Mouse (Mus musculus) forebrain, embryonic 13.5 days (tissue): ENCODE measurements around the gene Zfp651. TPM values are rescaled to one million over a fixed set of nuclear protein-coding genes. Genes with fewer than 3 reads are reported as not detected.

Experiments used
- ATAC-seq: fragments of 200-750 bp; cut with Nextera tagmentation; 2 replicates; pipeline ENCODE4 v1.8.0; 2017
- H3K27ac ChIP-seq: fragments of 300-500 bp; sonication (generic); 2 replicates; pipeline ENCODE4 v1.5.1; 2015; ENCODE audit warnings: inconsistent platforms, mild to moderate bottlenecking, moderate library complexity
- H3K27me3 ChIP-seq: fragments of 300-500 bp; sonication (generic); 2 replicates; pipeline ENCODE4 v1.6.1; 2015; ENCODE audit warnings: mild to moderate bottlenecking, inconsistent platforms
- H3K36me3 ChIP-seq: fragments of 300-500 bp; sonication (generic); 2 replicates; pipeline ENCODE4 v1.6.1; 2015; ENCODE audit warnings: mild to moderate bottlenecking, inconsistent platforms; ENCODE audit not compliant: poor library complexity, severe bottlenecking
- H3K4me1 ChIP-seq: fragments of 300-500 bp; sonication (generic); 2 replicates; pipeline ENCODE4 v1.6.1; 2015; ENCODE audit warnings: inconsistent platforms
- H3K4me2 ChIP-seq: fragments of 300-500 bp; sonication (generic); 2 replicates; pipeline ENCODE4 v1.6.1; 2015; ENCODE audit warnings: inconsistent platforms, mild to moderate bottlenecking, moderate library complexity
- H3K4me3 ChIP-seq: fragments of 300-500 bp; sonication (generic); 2 replicates; pipeline ENCODE4 v1.5.1; 2015; ENCODE audit warnings: mild to moderate bottlenecking, inconsistent platforms
- H3K9ac ChIP-seq: fragments of 300-500 bp; sonication (generic); 2 replicates; pipeline ENCODE4 v1.6.1; 2015; ENCODE audit warnings: mild to moderate bottlenecking, inconsistent platforms
- H3K9me3 ChIP-seq: fragments of 300-500 bp; sonication (generic); replicated peaks from 2 replicates; pipeline ENCODE4 v1.6.1; 2016; ENCODE audit warnings: inconsistent platforms
- WGBS: fragments of 180-500 bp; shearing (Covaris S2); methylation state at CpG from one replicate; pipeline ENCODE4 v1.1.7; 2015; 5-methylcytosine and 5-hydroxymethylcytosine counted together
- polyA plus RNA-seq: library from polyadenylated mRNA; unstranded; fragments of >200 nt; fragmentation: Nextera tagmentation; extraction: Ambion mirVana; gene quantifications from 2 replicates; pipeline ENCODE4 v1.2.1, GENCODE M21; 2015

The Zfp651 gene
- polyA plus RNA-seq, result 8.1 and 8.4 TPM in 2 replicates

DNA sequence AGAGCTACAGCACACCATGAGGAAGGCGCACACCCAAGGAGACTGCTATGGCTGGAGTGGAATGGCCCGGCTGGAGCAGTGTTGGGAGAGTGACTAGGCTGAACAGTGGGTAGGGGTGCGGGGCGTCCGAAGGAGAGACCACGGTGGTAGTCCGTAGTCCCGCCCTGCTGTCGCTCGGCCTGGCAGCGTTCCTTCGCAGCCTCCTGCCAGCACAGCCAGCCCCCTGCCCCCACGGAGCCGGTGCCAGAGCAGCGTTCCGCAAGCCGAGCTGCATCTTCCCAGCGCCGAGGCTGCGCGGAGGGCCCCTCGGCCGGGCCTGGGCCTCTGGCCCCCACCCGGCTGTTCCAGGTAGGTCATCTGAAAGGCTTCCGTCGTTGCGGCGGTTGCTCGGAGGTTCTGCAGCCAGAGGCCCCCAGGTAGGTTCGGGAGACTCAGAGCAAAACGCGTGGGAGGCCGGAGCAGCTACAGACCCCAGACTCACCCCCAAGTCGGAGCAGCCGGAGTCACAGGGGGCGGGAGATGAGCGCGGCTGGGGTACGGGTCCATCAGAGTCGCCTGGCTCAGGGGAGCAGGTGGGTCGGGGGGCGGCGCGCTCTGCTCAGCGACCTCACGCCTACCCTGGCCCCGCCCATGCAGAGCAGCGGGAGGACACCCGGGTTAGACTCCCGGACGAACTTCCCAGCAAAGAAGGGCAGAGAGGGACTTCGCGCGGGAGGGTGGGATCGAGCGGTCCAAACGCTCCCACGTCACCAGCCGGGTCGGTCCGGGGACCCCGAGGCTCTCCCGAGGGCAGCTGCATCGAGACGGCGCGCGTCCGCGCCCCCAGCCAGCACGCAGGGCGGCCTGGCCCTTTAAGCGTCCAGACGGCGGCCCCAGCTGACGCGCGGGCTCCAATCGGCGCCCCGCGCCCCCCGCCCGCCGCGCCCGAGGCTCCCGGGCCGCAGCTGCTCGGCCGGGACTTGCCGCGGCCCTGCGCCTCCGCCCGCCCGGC is at the start of gene Zfp651:
Gene Zfp651 (plus strand): TSS at position 240 of the 991 bp plus-strand sequence.
- H3K4me2 ChIP-seq, result peak within 1 kb of the TSS; percentile 96
- H3K27ac ChIP-seq, result peak within 1 kb of the TSS; percentile 89
- under 1% methylated on average over 92 of the region's 97 CpGs for WGBS
- no peaks in the 10 kb centered on the region for H3K27me3 ChIP-seq
- H3K9me3 ChIP-seq, result no peaks in the 10 kb centered on the region
- peak within 1 kb of the TSS; percentile 93 for H3K9ac ChIP-seq
- peak; percentile 82 for ATAC-seq
- H3K4me3 ChIP-seq, result peak within 1 kb of the TSS; percentile 88
- peaks cover 34% of the 10 kb centered on the region for H3K4me1 ChIP-seq
- peaks cover 45% of the 10 kb centered on the region for H3K36me3 ChIP-seq

DNA sequence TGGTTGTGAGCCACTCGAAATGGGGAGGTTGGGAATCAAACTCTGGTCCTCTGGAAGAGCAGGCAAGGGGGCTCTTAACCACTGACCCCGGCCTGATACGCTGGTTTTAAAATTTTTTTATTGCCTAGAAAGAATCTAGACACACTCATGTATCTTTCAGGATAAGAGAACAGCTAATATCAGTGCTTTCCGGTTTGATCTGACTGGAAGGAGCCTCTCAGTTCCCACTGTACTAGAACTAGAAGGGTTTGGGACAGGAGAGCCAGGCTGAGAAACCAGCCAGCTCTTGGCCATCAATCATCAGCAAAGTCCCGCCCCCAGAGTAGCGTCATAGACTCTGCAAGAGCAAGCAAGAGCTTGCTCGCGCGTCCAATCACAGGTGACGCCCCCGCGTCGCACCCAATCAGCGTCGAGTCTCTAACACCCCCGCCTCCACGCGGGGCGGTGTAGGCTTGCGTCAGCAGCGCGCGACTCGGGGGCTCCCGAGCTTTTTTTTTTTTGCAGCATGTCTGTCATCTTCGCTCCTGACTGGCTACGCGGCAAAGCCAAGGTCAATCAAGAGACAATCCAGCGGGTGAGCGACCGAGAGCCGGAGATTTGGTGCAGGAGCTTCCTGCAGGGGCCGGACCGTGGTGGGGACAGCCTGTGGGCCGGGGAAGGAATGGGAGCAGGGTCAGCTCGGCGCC is 49.1 kb upstream of the Zfp651 start, which contains the start of gene Ss18l2:
Gene Ss18l2 (plus strand): TSS at position 432 of the 686 bp plus-strand sequence.
- 4% methylated on average over 37 of the region's 37 CpGs for WGBS

DNA sequence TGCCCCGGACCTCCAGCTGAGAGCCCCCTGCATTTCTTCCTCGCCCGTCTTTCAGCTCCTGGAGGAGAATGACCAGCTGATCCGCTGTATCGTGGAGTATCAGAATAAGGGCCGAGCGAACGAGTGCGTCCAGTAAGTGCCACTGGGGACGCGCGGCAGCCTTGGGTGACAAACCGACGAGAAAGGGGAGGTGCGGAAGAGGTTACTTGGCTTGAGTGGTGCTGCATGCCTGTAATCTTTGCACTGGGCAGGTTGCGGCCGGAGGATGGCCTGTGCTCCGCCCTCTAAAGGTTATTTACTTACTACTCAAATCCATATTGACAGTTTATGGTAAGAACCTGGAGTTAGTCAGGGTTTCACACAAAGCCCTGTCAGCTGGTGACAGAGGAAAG is 48.5 kb upstream of the Zfp651 start:
- peak overlapping the region; percentile 91 for H3K9ac ChIP-seq
- peak overlapping the region; percentile 89 for H3K4me2 ChIP-seq
- no peaks in the 10 kb centered on the region for H3K27me3 ChIP-seq
- ATAC-seq, result peak; percentile 26
- no peaks in the 10 kb centered on the region for H3K9me3 ChIP-seq
- peaks cover 16% of the 10 kb centered on the region for H3K4me1 ChIP-seq
- WGBS, result under 1% methylated on average over 18 of the region's 18 CpGs
- peaks cover 16% of the 10 kb centered on the region for H3K36me3 ChIP-seq
- peak overlapping the region; percentile 88 for H3K27ac ChIP-seq
- H3K4me3 ChIP-seq, result peak overlapping the region; percentile 92

More for the DNA sequence above, 49.1 kb upstream of the Zfp651 start, which contains the start of gene Ss18l2:
- Histone ChIP-seq H3K4me1 (peaks cover 21% of the 10 kb centered on the region), H3K9me3 (no peaks in the 10 kb centered on the region), H3K4me3 (peak within 1 kb of the TSS; percentile 92), H3K27ac (peak within 1 kb of the TSS; percentile 88), H3K4me2 (peak within 1 kb of the TSS; percentile 89), H3K27me3 (no peaks in the 10 kb centered on the region), H3K36me3 (peaks cover 16% of the 10 kb centered on the region), H3K9ac (peak within 1 kb of the TSS; percentile 91)
- peak; percentile 98 for ATAC-seq

DNA sequence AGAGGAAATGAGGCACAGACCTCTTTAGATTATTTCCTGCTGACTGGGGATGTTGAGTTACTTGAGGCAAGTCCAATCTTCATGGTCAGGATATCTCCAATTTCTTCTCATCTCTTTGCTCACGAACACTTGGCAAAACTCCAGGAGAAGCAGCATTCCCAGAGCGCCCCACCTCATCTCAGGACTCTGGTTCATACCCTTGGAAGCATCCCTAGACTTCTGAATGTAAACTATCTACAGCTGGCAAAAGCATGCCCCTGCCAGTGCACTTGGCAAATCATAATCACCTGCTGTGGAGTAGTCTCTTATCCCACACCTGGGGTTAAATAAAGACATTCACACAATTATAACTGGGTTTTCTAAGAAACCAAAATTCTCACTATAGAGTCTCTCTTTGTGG is 42.1 kb upstream of the Zfp651 start:
- H3K9me3 ChIP-seq, result no peaks in the 10 kb centered on the region
- no peak overlapping the region for H3K9ac ChIP-seq
- no peaks in the 10 kb centered on the region for H3K27me3 ChIP-seq
- H3K4me3 ChIP-seq, result no peak overlapping the region
- ATAC-seq, result no peak
- H3K36me3 ChIP-seq, result peaks cover 16% of the 10 kb centered on the region
- no peak overlapping the region for H3K27ac ChIP-seq
- WGBS, result 88% methylated on average over 2 of the region's 2 CpGs
- H3K4me1 ChIP-seq, result peaks cover 17% of the 10 kb centered on the region
- H3K4me2 ChIP-seq, result no peak overlapping the region

DNA sequence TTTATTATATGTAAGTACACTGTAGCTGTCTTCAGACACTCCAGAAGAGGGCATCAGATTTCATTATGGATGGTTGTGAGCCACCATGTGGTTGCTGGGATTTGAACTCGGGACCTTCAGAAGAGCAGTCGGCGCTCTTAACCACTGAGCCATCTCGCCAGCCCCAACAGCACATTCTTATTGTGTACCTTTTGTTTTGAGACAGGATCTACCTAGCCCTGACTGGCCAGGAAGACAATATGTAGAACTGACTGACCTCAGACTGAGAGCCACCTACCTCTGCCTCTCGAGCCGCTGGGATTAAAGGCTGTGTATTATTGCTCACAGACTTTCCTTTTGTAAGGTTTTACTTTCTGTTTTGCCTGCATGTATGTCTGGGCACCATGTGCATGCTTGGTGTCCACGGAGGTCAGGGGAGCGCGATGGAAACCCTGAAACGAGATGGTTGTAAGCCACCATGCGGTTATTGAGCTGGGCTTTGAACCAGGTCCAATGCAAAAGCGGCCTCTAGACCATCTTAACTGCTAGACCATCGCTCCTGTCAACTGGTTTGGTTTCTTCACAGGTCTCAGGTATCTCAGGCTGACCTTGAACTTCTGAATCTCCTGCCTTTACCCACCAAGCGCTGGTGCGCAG is 40.9 kb upstream of the Zfp651 start:
- WGBS, result 66% methylated on average over 15 of the region's 15 CpGs
- peak overlapping the region; percentile 97 for H3K4me2 ChIP-seq
- peaks cover 6% of the 10 kb centered on the region for H3K36me3 ChIP-seq
- H3K4me1 ChIP-seq, result peaks cover 17% of the 10 kb centered on the region
- H3K27me3 ChIP-seq, result no peaks in the 10 kb centered on the region
- H3K4me3 ChIP-seq, result peak overlapping the region; percentile 91
- peak overlapping the region; percentile 70 for H3K9ac ChIP-seq
- peak overlapping the region; percentile 82 for H3K27ac ChIP-seq
- no peaks in the 10 kb centered on the region for H3K9me3 ChIP-seq
- peak; percentile 2; the same call in 1 of the 2 replicates for ATAC-seq

DNA sequence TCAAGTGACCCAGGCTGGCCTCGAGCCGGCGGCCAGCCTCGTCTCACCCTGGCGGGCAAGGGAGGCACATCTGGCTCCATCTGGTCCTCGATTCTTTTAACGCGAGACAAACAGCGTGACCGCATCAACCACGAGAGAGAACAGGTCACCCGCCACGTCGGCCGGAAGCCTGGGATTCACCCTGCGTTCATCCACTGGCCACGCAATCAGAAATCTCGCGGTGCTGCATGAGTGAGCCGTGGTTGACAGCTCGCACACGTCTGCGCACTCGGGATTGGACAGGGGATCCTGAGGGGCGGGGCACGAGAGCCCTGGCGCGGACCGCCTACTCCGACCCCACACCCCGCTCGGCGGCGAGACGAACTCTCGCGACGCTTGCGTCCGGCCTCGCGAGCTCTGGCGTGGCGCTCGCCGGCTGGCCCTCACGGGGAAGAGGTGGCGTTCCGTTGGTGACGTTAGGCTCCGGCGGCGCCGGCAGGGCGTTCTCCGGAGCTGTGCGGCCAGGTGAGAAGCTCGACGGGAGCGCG is 40.3 kb upstream of the Zfp651 start, which contains the start of gene Nktr:
Gene Nktr (plus strand): TSS at position 378 of the 527 bp plus-strand sequence.
- peak; percentile 100 for ATAC-seq
- H3K4me1 ChIP-seq, result peaks cover 17% of the 10 kb centered on the region
- H3K9me3 ChIP-seq, result no peaks in the 10 kb centered on the region
- H3K36me3 ChIP-seq, result no peaks in the 10 kb centered on the region
- WGBS, result under 1% methylated on average over 30 of the region's 61 CpGs
- peak within 1 kb of the TSS; percentile 91 for H3K4me3 ChIP-seq
- peak within 1 kb of the TSS; percentile 97 for H3K4me2 ChIP-seq
- peak within 1 kb of the TSS; percentile 97 for H3K9ac ChIP-seq
- peak within 1 kb of the TSS; percentile 93 for H3K27ac ChIP-seq
- H3K27me3 ChIP-seq, result no peaks in the 10 kb centered on the region

DNA sequence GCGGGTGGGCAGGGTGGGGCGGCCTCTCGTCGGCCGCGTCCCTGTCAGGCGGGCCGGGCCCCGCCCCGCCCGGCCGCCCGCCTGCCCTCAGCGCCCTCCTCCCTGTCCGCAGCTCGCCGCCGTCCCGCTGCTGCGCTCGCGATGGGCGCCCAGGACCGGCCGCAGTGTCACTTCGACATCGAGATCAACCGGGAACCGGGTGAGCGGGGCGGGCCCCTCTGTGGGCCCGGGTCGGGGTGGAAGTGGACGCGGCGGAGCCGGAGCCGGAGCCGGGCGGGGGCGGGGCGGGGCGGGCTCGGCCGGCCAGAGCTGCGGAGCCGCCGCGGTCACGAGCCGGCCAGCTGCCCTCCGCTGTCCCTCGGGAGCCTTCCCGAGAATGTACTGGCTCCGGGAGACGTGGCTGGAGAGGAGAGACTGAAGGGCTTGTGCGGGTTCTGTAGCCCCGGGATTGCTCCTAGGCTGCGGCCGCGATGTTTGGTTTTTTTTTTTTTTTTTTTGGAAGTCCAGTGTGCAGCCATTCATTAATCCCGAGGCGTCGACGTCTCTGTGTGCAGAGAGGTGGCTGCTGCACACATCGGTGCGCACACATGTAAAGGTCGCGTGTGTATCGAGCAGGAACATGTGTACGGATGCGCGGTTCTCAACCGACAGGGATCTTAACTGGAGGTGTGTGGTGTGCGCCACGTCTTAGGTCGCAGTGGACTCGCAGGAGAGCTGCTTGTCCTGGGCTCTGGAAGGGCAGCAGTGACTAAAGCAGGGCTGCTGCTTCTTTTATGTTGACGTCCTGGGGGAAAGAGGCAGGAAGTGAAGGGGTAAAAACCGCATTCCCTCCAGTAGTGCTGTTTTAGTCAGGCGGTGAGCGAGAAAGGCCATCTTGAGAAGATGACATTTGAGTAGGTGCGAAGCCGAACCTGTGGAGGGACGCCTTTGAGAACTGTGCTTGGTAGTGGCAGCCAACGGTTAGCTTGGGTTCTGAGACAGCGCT is 39.5 kb upstream of the Zfp651 start:
- peaks cover 17% of the 10 kb centered on the region for H3K4me1 ChIP-seq
- peak overlapping the region; percentile 91 for H3K4me3 ChIP-seq
- peak; percentile 66; the same call in 1 of the 2 replicates for ATAC-seq
- no peaks in the 10 kb centered on the region for H3K9me3 ChIP-seq
- H3K4me2 ChIP-seq, result peak overlapping the region; percentile 97
- no peaks in the 10 kb centered on the region for H3K36me3 ChIP-seq
- WGBS, result under 1% methylated on average over 62 of the region's 87 CpGs
- H3K9ac ChIP-seq, result peak overlapping the region; percentile 97
- peak overlapping the region; percentile 93 for H3K27ac ChIP-seq
- H3K27me3 ChIP-seq, result no peaks in the 10 kb centered on the region

DNA sequence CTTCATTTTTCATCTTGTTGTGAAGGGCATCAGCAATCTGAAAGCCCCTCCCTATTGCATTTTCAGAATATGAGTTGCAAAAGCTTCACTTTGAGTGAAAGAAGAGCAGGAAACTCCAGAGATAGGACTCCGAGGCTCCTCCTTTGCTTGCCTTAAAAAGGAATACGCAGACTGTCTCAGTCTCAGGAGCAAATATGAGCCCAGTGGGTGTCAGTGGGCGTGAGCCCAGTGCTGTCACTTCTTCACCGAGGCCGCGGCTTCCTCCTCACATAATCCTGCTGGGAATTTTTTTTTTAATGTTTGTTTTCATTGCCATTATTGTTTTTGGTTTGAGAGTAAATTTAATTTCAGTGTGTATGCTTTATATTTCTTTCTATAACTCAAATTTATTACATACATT is 18.6 kb upstream of the Zfp651 start:
- Histone ChIP-seq H3K4me3 (no peak overlapping the region), H3K9ac (no peak overlapping the region), H3K4me1 (no peaks in the 10 kb centered on the region), H3K27ac (no peak overlapping the region), H3K36me3 (peaks cover 52% of the 10 kb centered on the region), H3K9me3 (no peaks in the 10 kb centered on the region), H3K27me3 (no peaks in the 10 kb centered on the region), H3K4me2 (no peak overlapping the region)
- ATAC-seq, result no peak
- 92% methylated on average over 6 of the region's 6 CpGs for WGBS

DNA sequence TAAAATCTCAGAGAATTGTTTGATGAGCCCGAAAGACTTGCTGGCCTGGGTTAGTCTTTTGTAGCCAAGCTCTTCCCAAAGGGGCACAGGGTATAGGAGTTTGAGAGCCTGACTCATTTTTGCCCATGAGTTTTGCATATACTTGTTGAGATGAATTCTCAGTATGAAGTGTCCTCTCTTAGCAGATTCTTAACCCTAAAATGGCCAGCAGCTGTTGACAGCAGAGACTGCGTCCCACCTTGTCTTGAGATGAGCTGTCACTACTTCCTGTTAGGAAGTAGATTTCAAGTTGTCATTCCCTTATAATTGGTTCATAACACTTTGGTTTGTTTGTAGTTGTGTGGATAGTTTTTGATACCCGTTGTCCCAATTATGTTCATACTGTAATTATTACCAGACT is 18.0 kb upstream of the Zfp651 start:
- no peak overlapping the region for H3K4me3 ChIP-seq
- no peak for ATAC-seq
- 93% methylated on average over 3 of the region's 3 CpGs for WGBS
- H3K27ac ChIP-seq, result no peak overlapping the region; the same call in 1 of the 2 replicates
- no peaks in the 10 kb centered on the region for H3K27me3 ChIP-seq
- peaks cover 57% of the 10 kb centered on the region for H3K36me3 ChIP-seq
- H3K9me3 ChIP-seq, result no peaks in the 10 kb centered on the region
- no peaks in the 10 kb centered on the region for H3K4me1 ChIP-seq
- H3K9ac ChIP-seq, result no peak overlapping the region
- no peak overlapping the region for H3K4me2 ChIP-seq

DNA sequence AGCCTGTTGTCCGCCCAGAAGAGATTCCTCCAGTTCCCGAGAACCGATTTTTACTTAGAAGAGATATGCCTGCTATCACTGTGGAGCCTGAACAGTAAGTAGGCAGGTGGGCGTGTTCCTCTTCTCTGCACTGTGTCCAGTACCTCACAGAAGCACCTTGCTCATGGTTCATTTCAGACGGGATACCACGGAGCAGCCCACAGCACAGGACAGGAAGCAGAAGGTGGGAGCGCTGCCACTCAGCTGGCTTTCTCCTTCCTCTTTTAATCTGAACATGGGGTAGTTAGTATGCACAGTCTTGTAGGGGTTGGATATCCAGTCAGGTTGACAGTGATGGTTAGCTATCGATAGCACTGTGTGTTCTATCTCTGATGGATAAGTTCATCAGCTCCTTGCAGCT is 15.1 kb upstream of the Zfp651 start:
- Histone ChIP-seq H3K27me3 (no peaks in the 10 kb centered on the region), H3K4me1 (no peaks in the 10 kb centered on the region), H3K9ac (no peak overlapping the region; the same call in 1 of the 2 replicates), H3K4me3 (no peak overlapping the region), H3K27ac (no peak overlapping the region), H3K36me3 (peaks cover 81% of the 10 kb centered on the region), H3K4me2 (no peak overlapping the region), H3K9me3 (no peaks in the 10 kb centered on the region)
- whole genome bisulfite sequencing, result 91% methylated on average over 8 of the region's 8 CpGs
- no peak for ATAC-seq
